Mouse (Mus musculus) bone marrow, adult 2 months (tissue): ENCODE data around the gene 2210011C24Rik.

Experiments used
- CTCF ChIP-seq: fragments of 200-500 bp; IDR thresholded peaks from 2 replicates; pipeline ENCODE4 v1.5.1; 2011; ENCODE audit warnings: low read length, control low read depth; ENCODE audit not compliant: control insufficient read depth, insufficient read depth
- POLR2A ChIP-seq: fragments of 200-500 bp; IDR thresholded peaks from 2 replicates; pipeline ENCODE4 v1.6.1; 2011; ENCODE audit warnings: low read depth, mild to moderate bottlenecking, control low read depth, low read length, borderline replicate concordance; ENCODE audit not compliant: control insufficient read depth

- no peak for TF ChIP-seq CTCF
- TF ChIP-seq POLR2A = no peak
Observed at GRCm38 (mm10) chr8:83976779-83977350, 35.1 kb downstream of the 2210011C24Rik start.
